Mouse (Mus musculus) WW6 (cell line): ENCODE results near the gene Olfr15.
A peak's percentile ranks its signal among the peaks of the same experiment; 100 is the strongest.

Experiments used
- DNase-seq: peaks from one replicate; pipeline ENCODE4 v3.0.0-alpha.2; 2013; ENCODE audit warnings: low read depth, low spot score

Gene Olfr15

GRCm38 (mm10) chr16:3872216-3873047, 41.8 kb downstream of the Olfr15 start, which contains the start of gene Naa60:
Naa60 (plus strand) TSS chr16:3872375.
- DNase-seq, result peak; percentile 93

- no peak for DNase-seq
Observed at GRCm38 (mm10) chr16:3876346-3876745, 45.7 kb downstream of the Olfr15 start.

- peak; percentile 71 for DNase-seq
Observed at GRCm38 (mm10) chr16:3884201-3885064, 53.8 kb downstream of the Olfr15 start, which contains the start of the genes Zfp597 and Gm20695. Zfp597 (minus strand) TSS chr16:3884561. Gm20695 (plus strand) TSS chr16:3884648.

- DNase-seq, result no peak
Observed at GRCm38 (mm10) chr16:3885065-3885670, 54.5 kb downstream of the Olfr15 start.

GRCm38 (mm10) chr16:3891621-3892295, 61.1 kb downstream of the Olfr15 start:
- no peak for DNase-seq

GRCm38 (mm10) chr16:3893739-3894138, 63.1 kb downstream of the Olfr15 start:
- no peak for DNase-seq
